In genomic region chr3:146570939-146571338, GRCm38 (mm10) we compare ENCODE assay signal across 28 mouse cellular contexts. TPM values are rescaled to one million over a fixed set of nuclear protein-coding genes. Genes with fewer than 3 reads are reported as not detected.
A peak's percentile ranks its signal among the peaks of the same experiment; 100 is the strongest.
DNase-seq lines count a peak whose midpoint lies in the region; ATAC-seq and TF ChIP-seq lines count a peak whose summit lies in the region.
"Had no signal": no experiment of that assay in that cellular context is flagged by ENCODE, and none has a peak within 500 bp of the region (broad histone marks: within the 10 kb centered on the region; RNA-seq: fewer than 3 reads in every experiment).

No protein-coding gene starts in this region.

- H3K9me3 ChIP-seq in forebrain, embryonic 16.5 days (ENCODE audit: control insufficient read depth, low read length): no peaks in the 10 kb centered on the region
- no peaks in the 10 kb centered on the region for H3K9me3 ChIP-seq in forebrain, embryonic 11.5 days (ENCODE audit: control insufficient read depth, low read length)
- no peaks in the 10 kb centered on the region for H3K9me3 ChIP-seq in liver, embryonic 13.5 days (replicated peaks)
- no peaks in the 10 kb centered on the region for H3K9me3 ChIP-seq in liver, embryonic 11.5 days (ENCODE audit: control insufficient read depth, low read length)
- H3K9me3 ChIP-seq in liver, postnatal 0 days (ENCODE audit: low read length): no peaks in the 10 kb centered on the region
- no peaks in the 10 kb centered on the region for H3K9me3 ChIP-seq in intestine, embryonic 15.5 days
- H3K9me3 ChIP-seq: embryonic facial prominence, embryonic 10.5 days; embryonic facial prominence, embryonic 13.5 days; forebrain, embryonic 15.5 days; heart, embryonic 12.5 days; heart, embryonic 15.5 days; hindbrain, embryonic 10.5 days; hindbrain, embryonic 13.5 days had no signal

- H3K27ac ChIP-seq in forebrain, embryonic 16.5 days (ENCODE audit: low read length): no peak overlapping the region
- H3K27ac ChIP-seq in forebrain, embryonic 11.5 days (ENCODE audit: low read depth, low read length): no peak overlapping the region
- H3K27ac ChIP-seq in liver, embryonic 13.5 days: peak overlapping the region; percentile 19; the same call in 1 of the 2 replicates
- H3K27ac ChIP-seq in liver, embryonic 11.5 days (ENCODE audit: low read depth, low read length): no peak overlapping the region
- H3K27ac ChIP-seq in liver, postnatal 0 days (ENCODE audit: low read depth): peak overlapping the region; percentile 72
- H3K27ac ChIP-seq in intestine, embryonic 15.5 days: no peak overlapping the region
- H3K27ac ChIP-seq: embryonic facial prominence, embryonic 10.5 days; embryonic facial prominence, embryonic 13.5 days; forebrain, embryonic 15.5 days; heart, embryonic 15.5 days; hindbrain, embryonic 10.5 days; hindbrain, embryonic 13.5 days had no signal

- ATAC-seq in forebrain, embryonic 16.5 days: 0 out of 2 replicates have a peak, but pooled peaks have one; percentile 36
- ATAC-seq in forebrain, embryonic 11.5 days (replicated peaks; ENCODE audit: low FRiP score): no peak
- no peak for ATAC-seq in liver, embryonic 13.5 days (ENCODE audit: low read depth)
- no peak for ATAC-seq in liver, embryonic 11.5 days (replicated peaks; ENCODE audit: low FRiP score)
- ATAC-seq in liver, postnatal 0 days: no peak
- no peak for ATAC-seq in intestine, embryonic 15.5 days
- ATAC-seq: activated CD4-positive, CD25-positive, alpha-beta regulatory T cell, adult 4 months; CD4-positive, CD25-positive, alpha-beta regulatory T cell, adult 4 months; forebrain, embryonic 15.5 days; hindbrain, embryonic 16.5 days had no signal

- no peaks in the 10 kb centered on the region for H3K4me1 ChIP-seq in forebrain, embryonic 16.5 days (replicated peaks; ENCODE audit: control insufficient read depth, insufficient read depth, low read length)
- H3K4me1 ChIP-seq in forebrain, embryonic 11.5 days (replicated peaks; ENCODE audit: control insufficient read depth, insufficient read depth, low read length): no peaks in the 10 kb centered on the region
- H3K4me1 ChIP-seq in liver, embryonic 13.5 days (replicated peaks): no peaks in the 10 kb centered on the region
- H3K4me1 ChIP-seq in liver, embryonic 11.5 days (replicated peaks; ENCODE audit: control insufficient read depth, insufficient read depth, low read length): no peaks in the 10 kb centered on the region
- H3K4me1 ChIP-seq in liver, postnatal 0 days (ENCODE audit: insufficient read depth): peaks cover 5% of the 10 kb centered on the region; the same call in 1 of the 2 replicates
- no peaks in the 10 kb centered on the region for H3K4me1 ChIP-seq in intestine, embryonic 15.5 days (replicated peaks)
- H3K4me1 ChIP-seq: embryonic facial prominence, embryonic 13.5 days; forebrain, embryonic 15.5 days; heart, embryonic 15.5 days; hindbrain, embryonic 10.5 days; hindbrain, embryonic 13.5 days had no signal

- 55% methylated on average over 6 of the region's 6 CpGs for WGBS in forebrain, embryonic 16.5 days
- 90% methylated on average over 6 of the region's 6 CpGs for WGBS in forebrain, embryonic 11.5 days
- WGBS in liver, embryonic 13.5 days (ENCODE audit: insufficient replicate concordance): 65% methylated on average over 6 of the region's 6 CpGs
- WGBS in liver, embryonic 11.5 days: 87% methylated on average over 6 of the region's 6 CpGs
- WGBS in liver, postnatal 0 days (ENCODE audit: insufficient replicate concordance): 67% methylated on average over 6 of the region's 6 CpGs
- WGBS in intestine, embryonic 15.5 days: 82% methylated on average over 6 of the region's 6 CpGs

- no peak overlapping the region for H3K4me3 ChIP-seq in forebrain, embryonic 16.5 days (replicated peaks; ENCODE audit: low read length)
- H3K4me3 ChIP-seq in forebrain, embryonic 11.5 days (ENCODE audit: low read depth, low read length): no peak overlapping the region
- H3K4me3 ChIP-seq in liver, embryonic 13.5 days (replicated peaks): no peak overlapping the region
- H3K4me3 ChIP-seq in liver, embryonic 11.5 days (ENCODE audit: low read depth, low read length): no peak overlapping the region
- no peak overlapping the region for H3K4me3 ChIP-seq in liver, postnatal 0 days (ENCODE audit: low read depth, low read length)
- H3K4me3 ChIP-seq in intestine, embryonic 15.5 days (replicated peaks): no peak overlapping the region
- H3K4me3 ChIP-seq: embryonic facial prominence, embryonic 10.5 days; embryonic facial prominence, embryonic 13.5 days; erythroblast, embryonic 14.5 days; forebrain, embryonic 15.5 days; heart, embryonic 12.5 days; heart, embryonic 15.5 days; hindbrain, embryonic 10.5 days; hindbrain, embryonic 13.5 days had no signal

- TF ChIP-seq POLR2A in brain, embryonic 14.5 days (IDR thresholded peaks at IDR 0.05; ENCODE audit: borderline replicate concordance, extremely low read depth, insufficient read depth, insufficient read length, poor library complexity, severe bottlenecking): no peak

- DNase-seq in forebrain, embryonic 11.5 days (ENCODE audit: low spot score): no peak
- DNase-seq in liver, embryonic 13.5 days: no peak
- no peak for DNase-seq in liver, embryonic 11.5 days (ENCODE audit: low spot score)
- DNase-seq in brain, embryonic 14.5 days (ENCODE audit: low read depth): peak; percentile 22
- no peak for DNase-seq in liver, postnatal 0 days
- DNase-seq: adrenal gland, postnatal 10 days; cerebellum, adult 11-12 months; cerebellum, adult 8-10 months; cerebellum, postnatal 36 days; embryo, embryonic 11 days; gastrocnemius, postnatal 10 days; gastrocnemius, postnatal 36 days; heart, postnatal 10 days; heart, postnatal 36 days had no signal

- no peaks in the 10 kb centered on the region for H3K36me3 ChIP-seq in forebrain, embryonic 16.5 days (ENCODE audit: control insufficient read depth, insufficient read depth)
- H3K36me3 ChIP-seq in forebrain, embryonic 11.5 days (ENCODE audit: control insufficient read depth, insufficient read depth, low read length): no peaks in the 10 kb centered on the region
- no peaks in the 10 kb centered on the region for H3K36me3 ChIP-seq in liver, embryonic 13.5 days
- H3K36me3 ChIP-seq in liver, embryonic 11.5 days (ENCODE audit: control insufficient read depth, insufficient read depth, low read length): no peaks in the 10 kb centered on the region
- H3K36me3 ChIP-seq in liver, postnatal 0 days (replicated peaks; ENCODE audit: insufficient read depth, low read length): no peaks in the 10 kb centered on the region
- no peaks in the 10 kb centered on the region for H3K36me3 ChIP-seq in intestine, embryonic 15.5 days
- H3K36me3 ChIP-seq: embryonic facial prominence, embryonic 10.5 days; embryonic facial prominence, embryonic 13.5 days; forebrain, embryonic 15.5 days; heart, embryonic 12.5 days; heart, embryonic 15.5 days; hindbrain, embryonic 10.5 days; hindbrain, embryonic 13.5 days had no signal

- no peak for TF ChIP-seq EP300 in liver, postnatal 0 days (IDR thresholded peaks at IDR 0.05; ENCODE audit: low read depth)

- H3K9ac ChIP-seq in forebrain, embryonic 16.5 days (replicated peaks; ENCODE audit: low read depth, low read length): no peak overlapping the region
- H3K9ac ChIP-seq in forebrain, embryonic 11.5 days (ENCODE audit: low read length): no peak overlapping the region
- no peak overlapping the region for H3K9ac ChIP-seq in liver, embryonic 13.5 days
- H3K9ac ChIP-seq in liver, embryonic 11.5 days (ENCODE audit: low read depth, low read length): no peak overlapping the region
- H3K9ac ChIP-seq in liver, postnatal 0 days (replicated peaks): no peak overlapping the region
- no peak overlapping the region for H3K9ac ChIP-seq in intestine, embryonic 15.5 days
- H3K9ac ChIP-seq: embryonic facial prominence, embryonic 13.5 days; forebrain, embryonic 15.5 days; heart, embryonic 12.5 days; heart, embryonic 15.5 days; hindbrain, embryonic 13.5 days had no signal

- no peak for TF ChIP-seq CTCF in brain, embryonic 14.5 days (IDR thresholded peaks at IDR 0.05; ENCODE audit: borderline replicate concordance, extremely low read depth, insufficient read depth, insufficient read length)
- no peak for TF ChIP-seq CTCF in liver, postnatal 0 days (IDR thresholded peaks at IDR 0.05; ENCODE audit: low read depth)

- H3K4me2 ChIP-seq in forebrain, embryonic 16.5 days (ENCODE audit: low read length): no peak overlapping the region
- no peak overlapping the region for H3K4me2 ChIP-seq in forebrain, embryonic 11.5 days (ENCODE audit: low read depth, low read length, severe bottlenecking)
- H3K4me2 ChIP-seq in liver, embryonic 13.5 days: no peak overlapping the region
- H3K4me2 ChIP-seq in liver, embryonic 11.5 days: no peak overlapping the region
- peak overlapping the region; percentile 22; the same call in 1 of the 2 replicates for H3K4me2 ChIP-seq in liver, postnatal 0 days (ENCODE audit: low read depth, low read length)
- H3K4me2 ChIP-seq in intestine, embryonic 15.5 days (replicated peaks): no peak overlapping the region
- H3K4me2 ChIP-seq: embryonic facial prominence, embryonic 13.5 days; forebrain, embryonic 15.5 days; heart, embryonic 12.5 days; heart, embryonic 15.5 days; hindbrain, embryonic 13.5 days had no signal

- no peaks in the 10 kb centered on the region for H3K27me3 ChIP-seq in forebrain, embryonic 16.5 days (replicated peaks; ENCODE audit: control insufficient read depth, insufficient read depth, low read length)
- H3K27me3 ChIP-seq in forebrain, embryonic 11.5 days (ENCODE audit: control insufficient read depth, insufficient read depth, low read length): no peaks in the 10 kb centered on the region
- no peaks in the 10 kb centered on the region for H3K27me3 ChIP-seq in liver, embryonic 13.5 days
- H3K27me3 ChIP-seq in liver, embryonic 11.5 days (replicated peaks; ENCODE audit: control insufficient read depth, insufficient read depth, low read length): no peaks in the 10 kb centered on the region
- H3K27me3 ChIP-seq in liver, postnatal 0 days (ENCODE audit: insufficient read depth, low read length): no peaks in the 10 kb centered on the region
- H3K27me3 ChIP-seq in intestine, embryonic 15.5 days (replicated peaks): no peaks in the 10 kb centered on the region
- H3K27me3 ChIP-seq: embryonic facial prominence, embryonic 13.5 days; forebrain, embryonic 15.5 days; heart, embryonic 12.5 days; heart, embryonic 15.5 days; hindbrain, embryonic 13.5 days had no signal

RNA-seq across cellular contexts. Expression of gene Uox, which starts 0.7 kb away (rescaled TPM):
- not detected in 2 replicates for polyA plus RNA-seq in forebrain, embryonic 16.5 days (2015; fragmentation: Nextera tagmentation; extraction: Ambion mirVana)
- polyA plus RNA-seq in forebrain, embryonic 11.5 days (2014; fragmentation: Nextera tagmentation; extraction: Ambion mirVana): not detected in 2 replicates
- 2.1 and 3.0 TPM in 2 replicates for polyA plus RNA-seq in liver, embryonic 13.5 days (2015; fragmentation: Nextera tagmentation; extraction: Ambion mirVana)
- 0.34 and 0.55 TPM in 2 replicates for polyA plus RNA-seq in liver, embryonic 11.5 days (2014; fragmentation: Nextera tagmentation; extraction: Ambion mirVana)
- not detected in 2 replicates for polyA plus RNA-seq in brain, embryonic 14.5 days (2012; rRNA removed)
- 213 and 245 TPM in 2 replicates for polyA plus RNA-seq in liver, postnatal 0 days (2015; fragmentation: Nextera tagmentation; extraction: Ambion mirVana)
- polyA plus RNA-seq in intestine, embryonic 15.5 days (2015; fragmentation: Nextera tagmentation; extraction: Ambion mirVana): 0.70 and 3.1 TPM in 2 replicates
- polyA plus RNA-seq: activated CD4-positive, CD25-positive, alpha-beta regulatory T cell, adult 4 months; C2C12; CD4-positive, CD25-positive, alpha-beta regulatory T cell, adult 4 months; embryonic facial prominence, embryonic 10.5 days; erythroblast, embryonic 14.5 days; forebrain, embryonic 15.5 days; heart, embryonic 15.5 days; hindbrain, embryonic 10.5 days; hindbrain, embryonic 13.5 days; hindbrain, embryonic 16.5 days had no signal

RNA-seq across cellular contexts. Expression of gene Dnase2b, which starts 44.5 kb away (rescaled TPM):
- polyA plus RNA-seq in forebrain, embryonic 16.5 days (2015; fragmentation: Nextera tagmentation; extraction: Ambion mirVana): not detected in 2 replicates
- not detected in 2 replicates for polyA plus RNA-seq in forebrain, embryonic 11.5 days (2014; fragmentation: Nextera tagmentation; extraction: Ambion mirVana)
- polyA plus RNA-seq in liver, embryonic 13.5 days (2015; fragmentation: Nextera tagmentation; extraction: Ambion mirVana): 0.35 and 0.54 TPM in 2 replicates
- 0.09 and 0.11 TPM in 2 replicates for polyA plus RNA-seq in liver, embryonic 11.5 days (2014; fragmentation: Nextera tagmentation; extraction: Ambion mirVana)
- not detected in 2 replicates for polyA plus RNA-seq in brain, embryonic 14.5 days (2012; rRNA removed)
- polyA plus RNA-seq in liver, postnatal 0 days (2015; fragmentation: Nextera tagmentation; extraction: Ambion mirVana): 3.9 and 4.0 TPM in 2 replicates
- polyA plus RNA-seq in intestine, embryonic 15.5 days (2015; fragmentation: Nextera tagmentation; extraction: Ambion mirVana): 0.08 TPM in 1 of 2 replicates, not detected in the other
- polyA plus RNA-seq: activated CD4-positive, CD25-positive, alpha-beta regulatory T cell, adult 4 months; C2C12; CD4-positive, CD25-positive, alpha-beta regulatory T cell, adult 4 months; embryonic facial prominence, embryonic 10.5 days; erythroblast, embryonic 14.5 days; forebrain, embryonic 15.5 days; heart, embryonic 12.5 days; heart, embryonic 15.5 days; hindbrain, embryonic 10.5 days; hindbrain, embryonic 13.5 days; hindbrain, embryonic 16.5 days had no signal

RNA-seq across cellular contexts. Expression of gene Rpf1, which starts 49.7 kb away (rescaled TPM):
- polyA plus RNA-seq in forebrain, embryonic 16.5 days (2015; fragmentation: Nextera tagmentation; extraction: Ambion mirVana): 47.0 and 58.0 TPM in 2 replicates
- 70.0 and 72.8 TPM in 2 replicates for polyA plus RNA-seq in forebrain, embryonic 11.5 days (2014; fragmentation: Nextera tagmentation; extraction: Ambion mirVana)
- polyA plus RNA-seq in liver, embryonic 13.5 days (2015; fragmentation: Nextera tagmentation; extraction: Ambion mirVana): 41.5 and 52.6 TPM in 2 replicates
- polyA plus RNA-seq in liver, embryonic 11.5 days (2014; fragmentation: Nextera tagmentation; extraction: Ambion mirVana): 74.7 and 77.6 TPM in 2 replicates
- polyA plus RNA-seq in brain, embryonic 14.5 days (2012; rRNA removed): 33.3 and 38.0 TPM in 2 replicates
- polyA plus RNA-seq in liver, postnatal 0 days (2015; fragmentation: Nextera tagmentation; extraction: Ambion mirVana): 24.0 and 24.6 TPM in 2 replicates
- 48.8 and 56.3 TPM in 2 replicates for polyA plus RNA-seq in intestine, embryonic 15.5 days (2015; fragmentation: Nextera tagmentation; extraction: Ambion mirVana)

Comparison
In these comparisons a context has a peak if more than half of its experiments do, and no peak if none do; other contexts are left out.
1. H3K27ac ChIP-seq: peak in liver, embryonic 13.5 days (single experiment) and liver, postnatal 0 days (single experiment); none in forebrain, embryonic 16.5 days (single experiment), forebrain, embryonic 11.5 days (single experiment), liver, embryonic 11.5 days (single experiment) and intestine, embryonic 15.5 days (single experiment).
2. RNA of gene Uox, which starts 0.7 kb away (polyA plus RNA-seq): 213 to 245 TPM in liver, postnatal 0 days; 2.1 to 3.0 TPM in liver, embryonic 13.5 days, 0.70 to 3.1 TPM in intestine, embryonic 15.5 days, 0.34 to 0.55 TPM in liver, embryonic 11.5 days, not detected in brain, embryonic 14.5 days, not detected in forebrain, embryonic 16.5 days and not detected in forebrain, embryonic 11.5 days; every median in the first group is over 10 times any median in the second.